Mouse (Mus musculus) gastrocnemius, postnatal 10 days (tissue): Measurements from ENCODE around the gene Sox6. TPM values are rescaled to one million over a fixed set of nuclear protein-coding genes. Genes with fewer than 3 reads are reported as not detected.

Experiments
- total RNA-seq, 2 experiments: library from RNA; stranded (reverse); gene quantifications; 2 replicates each; pipeline ENCODE4 v1.2.3; 2021

Gene Sox6
- total RNA-seq, 2 experiments from 2014 or later = 110 TPM

Other genes with a start within 250 kb of the Sox6 start
- gene 1110004F10Rik, start 601 bp upstream of the Sox6 start, total RNA-seq = 10 to 100 TPM; 66.2 to 68.1 TPM
- gene Gm4353, start 45.8 kb upstream of the Sox6 start, total RNA-seq = 1 to 10 TPM; 1.3 to 2.3 TPM